Mouse (Mus musculus) B cell, adult 2 months (primary cell): ENCODE measurements around the gene Nme1.
"Not testable (repeated sequence)": the region's sequence is repeated elsewhere in the genome, so short reads cannot be mapped to it uniquely, and the experiment has no call there.

Experiments
- DNase-seq, 2 experiments: peaks; one replicate each; pipeline ENCODE4 v3.0.0; 2022

The Nme1 gene

GRCm38 (mm10) chr11:93963013-93963412 is 5.3 kb downstream of the Nme1 start:
- DNase-seq, result no peak

- no peak for DNase-seq
Measured at GRCm38 (mm10) chr11:93961482-93961881, 6.8 kb downstream of the Nme1 start.

- no peak for DNase-seq
Measured at GRCm38 (mm10) chr11:93957746-93958145, 10.6 kb downstream of the Nme1 start.

- DNase-seq, result no peak
Measured at GRCm38 (mm10) chr11:93957031-93957555, 11.2 kb downstream of the Nme1 start.

- DNase-seq, result no peak
Measured at GRCm38 (mm10) chr11:93956159-93956558, 12.2 kb downstream of the Nme1 start, which contains the start of gene Nme2. Gene Nme2, minus strand, starts transcription at chr11:93956259.

- peak; percentile 92 to 94 for DNase-seq
Measured at GRCm38 (mm10) chr11:93955256-93956150, 12.8 kb downstream of the Nme1 start.

- no peak for DNase-seq
Measured at GRCm38 (mm10) chr11:93954738-93955255, 13.5 kb downstream of the Nme1 start.

- DNase-seq, result no peak
Measured at GRCm38 (mm10) chr11:93952376-93952775, 15.9 kb downstream of the Nme1 start.

GRCm38 (mm10) chr11:93950045-93950444 is 18.3 kb downstream of the Nme1 start:
- DNase-seq, result no peak

GRCm38 (mm10) chr11:93948887-93949567 is 19.3 kb downstream of the Nme1 start:
- DNase-seq, result no peak

GRCm38 (mm10) chr11:93944986-93945385 is 23.3 kb downstream of the Nme1 start:
- no peak for DNase-seq

- peak; percentile 42 to 55 for DNase-seq
Measured at GRCm38 (mm10) chr11:93940906-93941305, 27.4 kb downstream of the Nme1 start.

GRCm38 (mm10) chr11:93929106-93929505 is 39.2 kb downstream of the Nme1 start:
- no peak for DNase-seq

- DNase-seq, result not testable (repeated sequence)
Measured at GRCm38 (mm10) chr11:93915019-93915418, 53.3 kb downstream of the Nme1 start.

GRCm38 (mm10) chr11:93911603-93912002 is 56.7 kb downstream of the Nme1 start:
- no peak for DNase-seq

GRCm38 (mm10) chr11:93908829-93909228 is 59.5 kb downstream of the Nme1 start:
- DNase-seq, result no peak

- DNase-seq, result no peak
Measured at GRCm38 (mm10) chr11:93907839-93908238, 60.5 kb downstream of the Nme1 start.
